Mouse (Mus musculus): ENCODE results near the gene Golm1.

The Golm1 gene

DNA sequence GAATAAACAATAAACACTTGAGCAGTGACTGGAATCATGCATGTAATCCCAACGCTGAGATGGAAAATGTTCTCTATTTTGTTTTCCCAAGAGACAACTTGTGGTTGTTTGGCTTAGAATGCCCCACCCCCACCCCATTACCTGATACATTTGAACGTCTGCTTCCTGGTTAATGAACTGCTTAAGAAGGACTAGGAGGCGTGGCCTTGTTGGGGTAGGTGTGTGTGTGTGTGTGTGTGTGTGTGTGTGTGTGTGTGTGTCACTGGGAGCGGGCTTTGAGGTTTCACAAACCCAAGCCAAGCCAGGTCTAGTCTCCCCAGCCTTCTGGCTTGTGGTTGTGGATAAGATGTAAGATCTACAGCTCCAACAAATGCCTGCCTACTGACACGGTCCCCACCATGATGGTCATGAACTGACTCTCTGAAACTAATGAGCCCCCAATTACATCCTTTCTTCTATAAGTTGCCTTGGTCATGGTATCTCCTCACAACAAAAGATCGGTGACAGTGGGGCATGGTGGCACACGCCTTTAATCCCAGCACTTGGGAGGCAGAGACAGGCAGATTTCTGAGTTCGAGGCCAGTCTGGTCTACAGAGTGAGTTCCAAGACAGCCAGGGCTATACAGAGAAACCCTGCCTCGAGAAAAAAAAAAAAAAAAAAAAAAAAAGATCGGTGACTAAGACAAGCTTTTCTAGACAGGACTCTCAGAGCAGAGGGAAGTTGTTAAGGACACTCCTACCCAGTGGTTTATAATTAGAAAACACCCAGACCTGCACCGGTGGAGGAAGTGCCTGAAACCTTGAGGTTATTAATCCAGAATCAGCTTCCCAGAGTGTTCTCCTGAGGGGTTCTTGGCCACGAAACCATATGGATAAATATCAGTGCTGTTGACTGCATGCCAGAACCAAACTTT, 962 bp upstream of the Golm1 start:
- DNase-seq (ENCODE audit: low spot score): no peak

DNA sequence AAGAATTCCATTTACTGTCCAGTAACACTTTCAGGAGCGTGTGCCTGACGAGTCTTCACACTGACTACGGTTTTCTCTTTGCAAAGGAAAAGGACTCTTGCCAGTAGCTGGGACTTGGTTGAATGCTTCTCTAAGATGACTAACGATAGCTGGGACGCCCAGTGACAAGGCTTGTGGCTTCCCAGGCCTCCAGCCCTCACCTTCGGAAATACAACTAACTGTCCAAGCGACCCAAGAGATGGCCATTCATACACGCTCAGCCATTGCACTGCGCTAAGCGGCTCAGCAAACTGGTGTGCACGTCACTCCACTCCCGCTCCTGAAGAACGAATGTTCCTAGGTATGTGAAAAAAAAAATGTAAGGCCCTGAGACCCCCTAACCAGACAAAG, 855 bp downstream of the Golm1 start:
- peak; percentile 47 for DNase-seq (ENCODE audit: low spot score)

DNA sequence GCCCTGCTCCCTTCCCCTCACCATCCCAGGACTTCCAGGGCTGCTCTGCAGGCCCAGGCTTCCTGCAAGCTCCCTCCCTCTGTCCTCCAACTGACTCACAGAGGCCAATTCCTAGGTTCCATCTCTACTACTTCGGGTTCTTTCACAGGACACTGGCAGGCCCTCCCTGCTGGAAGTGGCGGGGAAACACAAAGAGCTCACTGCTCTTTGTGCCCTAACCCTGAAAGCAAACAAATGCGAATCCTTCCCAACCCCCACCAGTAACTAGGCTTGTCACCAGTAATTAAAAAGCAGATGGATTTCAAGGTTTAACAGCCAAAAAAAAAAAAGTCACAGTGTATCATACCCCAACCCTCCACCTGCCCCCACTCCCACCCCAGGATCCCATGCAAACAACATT, 1.4 kb downstream of the Golm1 start:
- no peak for DNase-seq (ENCODE audit: low spot score)

DNA sequence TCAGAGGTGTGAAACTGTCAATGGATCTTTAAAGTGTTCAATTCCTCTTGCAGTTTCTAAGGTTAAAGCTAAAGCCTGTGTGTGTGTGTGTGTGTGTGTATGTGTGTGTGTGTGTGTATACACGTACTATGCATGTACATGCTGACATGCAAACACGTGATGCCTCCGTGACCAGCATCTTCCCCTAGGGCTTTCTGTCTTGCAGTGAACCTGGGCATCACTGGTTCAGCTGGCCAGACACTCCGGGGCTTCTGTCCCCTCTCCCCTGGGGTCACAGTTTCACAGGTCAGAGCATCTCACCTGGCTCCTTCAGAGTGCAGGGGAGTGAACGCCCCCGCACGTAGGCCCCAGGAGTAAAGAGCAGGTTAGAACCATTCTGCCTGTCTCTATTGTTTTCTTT, 2.0 kb downstream of the Golm1 start:
- no peak for DNase-seq (ENCODE audit: low spot score)

DNA sequence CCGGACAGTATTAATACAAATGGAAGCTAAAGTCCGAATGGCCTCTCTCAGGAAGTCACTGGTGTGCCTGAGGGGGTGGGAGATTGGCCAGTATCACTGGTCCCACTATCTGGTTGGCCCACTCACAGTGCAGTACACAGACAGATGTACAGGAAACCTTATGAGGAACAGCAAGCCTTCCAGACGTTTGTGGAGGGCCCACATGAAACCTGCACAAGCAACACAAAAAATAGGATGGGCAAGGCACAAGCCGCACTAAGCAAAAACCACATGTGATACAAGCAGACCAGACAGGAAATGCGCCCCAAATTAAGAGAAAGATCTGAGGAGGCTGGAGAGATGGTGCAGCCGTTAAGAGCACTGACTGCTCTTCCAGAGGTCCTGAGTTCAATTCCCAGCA, 3.4 kb downstream of the Golm1 start:
- no peak for DNase-seq (ENCODE audit: low spot score)

DNA sequence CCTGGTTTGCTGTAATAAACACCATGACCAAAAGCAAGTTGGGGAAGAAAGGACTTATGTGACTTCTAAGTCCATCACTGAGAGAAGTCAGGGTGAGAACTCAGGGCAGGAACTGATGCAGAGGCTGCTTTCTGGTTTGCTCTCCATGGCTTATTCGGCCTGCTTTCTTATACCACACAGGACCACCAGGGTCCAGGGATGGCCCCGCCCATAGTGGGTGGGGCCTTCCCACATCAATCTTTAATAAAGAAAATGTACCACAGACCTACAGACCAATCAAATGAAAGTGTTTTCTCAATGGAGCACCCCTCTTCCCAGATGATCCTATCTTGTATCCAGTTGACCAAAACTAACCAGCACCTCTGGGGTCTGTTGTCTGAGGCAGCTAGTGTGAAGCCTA, 4.1 kb downstream of the Golm1 start:
- DNase-seq (ENCODE audit: low spot score): no peak

DNA sequence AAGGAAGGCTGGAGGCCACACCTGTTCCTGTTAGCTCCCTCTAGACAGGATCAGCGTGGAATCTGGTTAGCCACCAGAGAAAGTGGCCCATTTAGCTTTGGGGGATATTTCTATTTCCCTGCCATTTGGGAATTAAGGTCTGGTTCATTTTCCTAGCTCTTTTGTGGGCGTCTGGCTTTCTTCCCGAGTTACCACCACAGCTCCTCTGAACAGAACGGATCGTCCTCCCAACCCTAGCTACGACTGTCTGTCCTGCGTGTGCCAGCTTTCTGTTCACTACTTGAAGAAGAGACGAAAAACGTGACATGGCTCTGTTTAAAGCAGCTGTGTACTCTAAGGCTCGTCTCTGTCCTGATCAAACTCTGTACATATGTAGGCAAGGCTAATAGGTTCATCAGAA, 5.7 kb downstream of the Golm1 start:
- no peak for DNase-seq (ENCODE audit: low spot score)

DNA sequence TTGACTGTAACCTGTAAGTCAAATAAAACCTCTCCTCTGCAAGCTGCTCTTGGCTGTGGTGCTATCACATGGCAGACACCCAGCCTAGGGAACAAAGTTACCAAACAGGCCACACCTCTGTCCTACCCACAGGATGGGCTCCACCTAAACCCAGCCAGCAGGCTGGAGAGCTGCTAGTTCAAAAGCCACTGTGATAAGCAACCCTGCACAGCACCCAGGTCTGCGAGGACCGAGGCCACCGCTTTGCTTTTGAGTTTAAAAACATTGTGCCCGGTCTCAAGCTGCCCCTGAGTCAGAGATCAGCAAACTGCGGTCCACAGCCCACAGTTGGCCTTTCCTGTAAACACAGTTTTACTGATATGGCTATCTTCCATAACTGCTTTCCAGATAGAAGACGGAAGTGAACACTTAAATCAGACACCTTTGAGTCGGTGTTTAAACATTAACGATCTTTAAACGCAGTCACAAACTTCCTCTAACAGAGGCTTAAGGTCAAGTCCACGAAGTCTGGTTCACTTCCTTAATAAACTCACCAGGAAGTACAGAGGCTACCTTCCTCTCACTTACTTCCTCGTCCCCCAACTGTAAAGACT, 7.0 kb downstream of the Golm1 start:
- peak; percentile 81 for DNase-seq (ENCODE audit: low spot score)

DNA sequence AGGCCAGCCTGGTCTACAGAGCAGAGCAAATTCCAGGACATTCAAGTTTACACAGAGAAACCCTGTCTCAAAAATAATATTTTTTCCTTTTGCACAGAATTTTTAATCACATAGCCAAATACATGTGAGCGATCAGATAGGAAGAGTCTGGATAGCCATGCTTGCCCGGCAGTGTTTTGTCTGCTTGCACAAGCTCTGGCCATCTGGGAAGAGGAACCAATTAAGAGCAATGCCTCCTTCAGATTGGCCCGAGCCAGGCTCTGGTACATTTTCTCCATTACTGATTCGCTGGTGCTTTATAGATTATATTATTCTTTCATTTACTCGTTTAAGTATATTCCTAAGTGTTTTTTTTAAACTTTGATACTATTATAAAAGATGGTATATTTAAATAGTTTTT, 7.8 kb downstream of the Golm1 start:
- DNase-seq (ENCODE audit: low spot score): no peak

DNA sequence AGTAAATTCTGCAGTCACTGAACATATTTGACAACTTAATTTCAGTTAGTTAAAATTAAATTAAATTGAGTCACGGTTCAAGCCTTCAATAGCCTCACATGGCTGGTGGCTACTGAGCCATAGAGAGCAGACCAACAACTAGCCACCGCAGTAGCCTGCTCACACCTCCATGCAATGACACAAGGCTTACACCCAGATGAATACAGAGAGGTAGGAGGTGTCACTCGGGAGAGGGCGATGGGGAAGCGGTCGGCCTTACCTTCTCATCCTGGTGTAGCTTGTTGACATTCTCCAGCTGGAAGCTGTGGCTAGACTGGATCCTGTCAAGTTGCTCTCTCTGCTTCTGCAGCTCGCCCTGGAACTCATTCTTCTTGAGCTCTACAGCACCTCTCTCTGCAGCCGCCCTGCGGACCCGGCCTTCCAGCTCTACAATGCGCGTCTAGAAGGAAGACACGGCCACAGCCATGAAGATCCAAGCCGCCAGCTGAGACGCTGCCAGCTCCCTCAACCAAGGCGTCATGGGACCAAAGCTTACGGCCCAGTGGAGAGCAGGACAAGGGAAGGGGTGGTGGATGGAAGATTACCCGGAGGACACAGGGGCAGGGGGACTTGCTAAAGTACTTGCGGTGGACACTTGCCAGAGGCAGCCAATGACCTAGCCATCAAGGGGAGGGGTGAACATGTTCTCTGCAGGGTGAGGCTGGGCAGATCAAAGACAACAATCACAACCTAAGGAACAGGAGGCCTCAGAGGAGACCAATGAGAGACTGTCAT, 11.5 kb downstream of the Golm1 start:
- DNase-seq (ENCODE audit: low spot score): no peak

DNA sequence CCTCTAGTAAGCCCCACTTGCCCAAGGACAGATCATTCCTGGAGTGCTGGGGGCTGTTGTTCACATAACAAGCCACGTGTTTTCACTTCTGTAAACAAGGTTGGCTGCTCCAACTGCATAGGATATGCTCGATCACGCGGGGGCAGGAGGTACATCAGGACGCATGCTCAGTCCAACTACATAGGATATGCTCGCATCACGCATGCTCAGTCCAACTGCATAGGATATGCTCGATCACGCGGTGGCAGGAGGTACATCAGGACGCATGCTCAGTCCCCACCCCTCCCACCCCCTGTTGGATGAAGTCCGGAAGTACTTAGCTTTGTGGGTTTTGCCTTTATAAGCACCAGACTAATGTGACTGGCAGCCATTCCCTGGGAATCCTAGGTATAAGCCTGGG, 13.6 kb downstream of the Golm1 start:
- DNase-seq (ENCODE audit: low spot score): no peak

DNA sequence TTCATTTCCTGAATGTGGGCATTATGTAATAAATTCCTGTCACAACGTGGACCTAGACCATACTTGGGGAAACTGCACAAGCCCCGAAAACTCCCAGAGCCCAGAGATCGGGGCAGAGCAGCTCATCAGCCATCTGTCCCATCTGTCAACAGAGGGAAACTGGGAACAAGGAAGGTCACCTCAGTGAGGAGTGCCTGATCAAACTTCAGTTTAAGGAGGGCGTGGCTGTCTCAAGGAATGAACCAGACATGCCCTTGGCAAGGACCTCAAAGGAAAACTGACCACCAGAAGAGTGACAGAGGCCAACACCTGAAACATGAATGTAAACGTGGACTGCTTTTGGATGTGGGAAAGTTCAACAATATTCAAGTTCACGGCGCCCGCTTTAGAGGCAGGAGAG, 14.2 kb downstream of the Golm1 start:
- DNase-seq (ENCODE audit: low spot score): no peak

DNA sequence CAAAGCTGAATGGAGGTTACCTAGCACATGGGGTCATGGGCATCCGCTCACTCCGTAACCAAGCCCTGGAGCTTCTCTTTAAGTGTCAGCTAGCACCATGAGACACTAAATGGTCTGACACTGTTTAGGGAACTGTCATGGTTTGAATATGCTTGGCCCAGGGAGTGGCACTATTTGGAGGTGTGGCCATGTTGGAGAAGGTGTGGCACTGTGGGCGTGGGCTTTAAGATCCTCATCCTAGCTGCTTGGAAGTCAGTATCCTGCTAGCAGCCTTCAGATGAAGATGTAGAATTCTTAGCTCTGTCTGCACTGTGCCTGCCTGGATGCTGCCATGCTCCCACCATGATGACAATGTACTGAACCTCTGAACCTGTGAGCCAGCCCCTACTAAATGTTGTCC, 15.2 kb downstream of the Golm1 start:
- DNase-seq (ENCODE audit: low spot score): no peak

DNA sequence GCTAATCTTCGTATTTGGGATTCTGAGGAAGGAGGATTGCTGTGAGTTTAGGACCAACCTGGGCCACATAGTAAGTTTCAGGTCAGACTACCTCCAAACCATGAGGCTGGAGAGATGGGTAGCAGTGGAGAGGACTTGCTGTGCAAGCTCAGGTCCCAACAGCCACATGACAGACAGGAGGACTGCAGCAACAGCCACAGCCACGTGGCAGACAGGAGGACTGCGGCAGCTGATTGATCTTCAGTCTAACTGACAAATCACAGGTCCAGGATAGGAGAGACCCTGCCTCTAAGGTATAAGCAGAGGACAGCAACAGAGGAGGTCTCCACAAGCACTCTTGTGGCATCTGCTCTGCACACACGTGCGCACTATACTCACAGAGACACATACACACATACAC, 17.8 kb downstream of the Golm1 start:
- no peak for DNase-seq (ENCODE audit: low spot score)

DNA sequence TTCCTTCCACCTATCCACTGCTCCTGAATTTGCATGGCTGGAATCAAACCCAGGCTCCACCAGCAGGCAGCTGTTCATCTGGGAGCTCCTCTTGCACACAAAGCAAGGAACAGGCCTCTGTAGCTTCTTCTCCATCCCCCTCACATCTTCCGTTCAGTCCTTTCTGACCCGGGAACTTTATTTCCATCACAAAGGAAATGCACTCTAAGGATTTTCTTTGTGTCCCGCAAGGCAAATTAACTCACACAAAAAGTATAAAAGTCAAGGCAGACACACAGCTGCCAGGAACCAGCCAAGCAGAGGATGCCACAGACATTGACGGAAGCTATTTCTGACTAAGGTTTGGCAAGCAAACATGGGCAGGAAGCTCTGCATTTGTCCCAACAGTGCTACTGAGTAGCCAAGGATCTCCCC, 18.6 kb downstream of the Golm1 start:
- DNase-seq (ENCODE audit: low spot score): no peak

DNA sequence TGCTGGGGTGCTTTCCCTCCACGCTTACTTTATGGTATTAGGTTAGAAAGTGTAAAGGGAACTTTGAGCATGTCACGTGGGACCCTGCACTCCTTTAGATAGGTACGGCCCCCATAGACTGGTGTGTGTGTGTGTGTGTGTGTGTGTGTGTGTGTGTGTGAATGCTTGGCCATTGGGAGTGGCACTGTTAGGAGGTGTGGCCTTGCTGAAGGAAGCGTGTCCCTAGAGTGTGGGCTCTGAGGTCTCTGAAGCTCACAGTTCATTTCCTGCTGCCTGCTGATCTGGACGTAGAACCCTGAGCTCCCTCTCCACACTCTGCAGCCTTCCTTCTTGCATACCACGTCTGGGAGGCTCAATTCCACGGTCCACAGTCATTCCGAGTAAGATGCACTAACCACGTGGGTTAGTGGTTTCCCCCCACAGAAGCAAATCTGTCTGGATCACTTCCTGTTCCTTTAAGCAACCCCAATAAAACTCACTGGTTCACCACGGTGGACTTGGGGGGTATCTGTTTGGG, 19.2 kb downstream of the Golm1 start:
- DNase-seq (ENCODE audit: low spot score): no peak

DNA sequence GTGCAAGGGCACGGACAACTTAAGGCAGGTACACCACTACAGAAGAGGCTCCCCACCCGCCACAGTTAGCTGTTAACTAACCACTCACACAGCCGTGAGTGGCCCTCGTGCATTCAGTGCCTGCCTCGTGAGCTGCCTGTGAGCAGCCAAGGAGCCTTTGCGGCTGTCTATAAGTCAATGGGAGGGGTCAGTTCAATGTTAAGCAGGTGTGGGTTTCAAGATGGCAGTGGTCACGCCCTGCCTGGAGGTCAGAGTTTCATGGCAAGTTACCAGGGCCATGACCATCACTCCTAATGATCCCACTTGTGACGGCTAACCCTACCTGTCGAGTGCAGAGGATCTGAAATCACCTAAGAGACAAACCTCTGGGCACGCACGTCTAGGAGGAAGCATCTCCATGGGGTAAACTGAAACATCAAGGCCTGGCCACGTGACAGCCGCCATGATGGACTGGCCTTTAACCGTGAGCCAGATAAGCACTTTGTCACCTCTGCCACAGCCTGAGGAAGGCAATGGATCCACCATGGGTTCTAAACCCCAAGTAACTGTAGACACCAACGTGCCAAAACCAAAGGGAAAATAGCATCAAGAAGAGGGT, 19.8 kb downstream of the Golm1 start:
- no peak for DNase-seq (ENCODE audit: low spot score)

DNA sequence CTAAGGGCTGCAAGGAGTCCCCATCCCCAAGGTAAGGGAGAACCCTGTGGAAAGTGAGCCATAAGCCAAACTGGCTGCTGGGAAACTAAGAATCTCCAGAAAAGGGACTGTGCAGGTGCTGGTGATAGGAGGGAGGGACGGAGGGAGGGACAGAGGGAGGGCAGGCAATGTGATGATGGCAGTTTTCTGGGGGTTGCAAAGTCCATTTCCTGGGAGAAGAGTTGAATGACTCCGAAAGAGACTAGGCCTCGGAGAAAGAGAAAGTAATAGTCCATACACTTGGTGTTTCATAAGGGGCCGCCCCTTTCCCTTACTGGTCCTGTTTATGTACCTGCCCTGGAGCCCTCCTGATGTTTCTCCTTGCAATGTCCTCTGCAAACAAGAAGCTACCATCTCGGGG, 21.1 kb downstream of the Golm1 start:
- no peak for DNase-seq (ENCODE audit: low spot score)

DNA sequence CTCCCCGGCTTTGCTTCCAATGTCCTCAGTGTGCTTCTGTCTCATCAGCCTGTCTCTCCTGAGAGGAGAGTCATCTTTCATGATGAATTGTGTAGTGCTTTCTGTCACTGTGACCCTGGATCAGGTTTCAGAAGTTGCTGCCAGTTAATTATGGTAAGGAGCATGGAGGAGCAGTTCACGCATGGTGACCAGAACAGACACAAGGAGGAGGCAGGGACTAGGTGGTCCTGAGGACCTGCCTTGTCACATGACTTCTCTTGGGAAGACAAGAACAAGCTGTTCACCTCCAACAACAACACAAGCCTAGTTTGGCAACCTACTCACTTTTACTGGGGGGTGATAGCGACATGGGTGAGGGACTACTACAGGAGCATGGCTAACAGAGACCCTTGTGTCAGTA, 22.5 kb downstream of the Golm1 start:
- no peak for DNase-seq (ENCODE audit: low spot score)

DNA sequence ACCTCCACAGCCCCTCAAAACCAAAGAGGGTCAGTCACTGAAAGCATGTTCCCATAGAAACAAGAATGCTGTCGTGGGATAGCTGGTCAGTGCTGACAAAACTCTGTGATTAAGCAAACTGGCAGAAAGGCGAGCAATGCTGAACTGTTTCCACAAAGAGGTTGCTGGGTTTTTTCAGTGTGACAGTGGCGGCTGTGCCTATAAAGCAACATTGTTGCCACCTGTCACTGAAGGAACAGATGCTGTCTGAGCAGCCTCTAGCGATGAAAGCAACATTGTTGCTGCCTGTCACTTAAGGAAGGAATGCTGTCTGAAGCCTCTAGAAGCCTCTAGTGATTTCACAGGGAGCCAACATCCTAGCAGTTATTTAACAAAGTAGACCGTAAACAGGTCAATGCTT, 23.0 kb downstream of the Golm1 start:
- no peak for DNase-seq (ENCODE audit: low spot score)

DNA sequence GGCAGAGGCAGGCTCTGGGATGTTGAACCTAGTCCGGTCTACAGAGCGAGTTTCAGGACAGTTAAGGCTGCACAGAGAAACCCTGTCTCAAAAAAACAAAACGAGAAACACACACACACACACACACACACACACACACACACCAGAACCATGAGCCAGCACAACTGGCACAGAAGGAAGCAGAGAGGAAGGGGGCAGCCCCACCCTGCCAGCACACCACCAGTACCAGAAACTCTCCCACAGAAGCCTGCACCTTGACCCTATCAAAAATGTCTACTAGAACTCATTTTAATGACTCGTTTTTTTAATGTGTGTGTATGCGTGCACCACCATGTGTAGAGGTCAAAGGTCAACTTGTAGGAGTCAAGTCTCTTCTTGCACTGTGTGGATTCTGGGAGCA, 25.8 kb downstream of the Golm1 start:
- no peak for DNase-seq (ENCODE audit: low spot score)

DNA sequence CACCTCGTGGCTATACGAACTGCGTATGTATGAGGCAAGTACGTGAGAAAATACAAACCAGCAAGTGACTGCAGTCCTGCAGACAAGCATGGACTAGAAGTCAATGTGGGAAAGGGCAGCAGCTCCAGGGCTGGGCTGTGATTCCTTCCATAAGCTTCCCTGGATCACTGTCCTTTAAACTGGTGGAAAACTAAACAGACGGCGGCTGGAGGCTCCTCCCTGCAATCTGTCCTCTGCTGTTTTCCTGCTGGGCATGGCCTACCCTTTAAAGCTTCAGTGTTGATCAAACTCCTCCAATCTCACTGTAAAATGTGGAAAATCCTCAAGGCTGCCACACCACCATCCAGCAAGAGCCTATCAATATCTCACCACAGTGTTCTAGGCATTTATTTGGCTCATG, 27.0 kb downstream of the Golm1 start:
- DNase-seq (ENCODE audit: low spot score): no peak

DNA sequence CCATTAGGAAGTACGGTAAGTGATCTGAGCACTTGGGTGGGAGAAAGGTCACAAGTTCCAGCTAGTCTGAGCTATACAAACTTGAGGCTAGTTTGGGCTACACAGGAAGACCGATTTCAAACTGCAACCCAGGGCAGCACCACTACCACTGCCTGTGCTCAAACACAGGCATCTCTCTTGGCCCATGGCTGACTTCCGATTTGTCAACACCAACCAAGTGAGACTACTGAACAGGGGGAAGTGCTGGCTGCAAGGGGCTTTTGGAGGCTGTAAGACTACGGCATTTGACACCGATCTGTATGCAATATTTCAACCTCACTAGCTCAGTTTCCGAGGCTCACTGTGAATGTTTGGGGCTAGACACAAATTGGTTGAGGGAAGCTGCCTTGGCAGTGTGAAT, 28.1 kb downstream of the Golm1 start:
- DNase-seq (ENCODE audit: low spot score): no peak

All from c-Kit-positive CD71-positive TER-119-positive erythroid progenitor cells, embryonic 14.5 days (primary cell).